Mouse (Mus musculus): ENCODE results near the gene Gucd1. TPM values are rescaled to one million over a fixed set of nuclear protein-coding genes. Genes with fewer than 3 reads are reported as not detected.

Gene Gucd1
- total RNA-seq, 2 experiments from 2014 or later, result 43.6 to 61.5 TPM

DNA sequence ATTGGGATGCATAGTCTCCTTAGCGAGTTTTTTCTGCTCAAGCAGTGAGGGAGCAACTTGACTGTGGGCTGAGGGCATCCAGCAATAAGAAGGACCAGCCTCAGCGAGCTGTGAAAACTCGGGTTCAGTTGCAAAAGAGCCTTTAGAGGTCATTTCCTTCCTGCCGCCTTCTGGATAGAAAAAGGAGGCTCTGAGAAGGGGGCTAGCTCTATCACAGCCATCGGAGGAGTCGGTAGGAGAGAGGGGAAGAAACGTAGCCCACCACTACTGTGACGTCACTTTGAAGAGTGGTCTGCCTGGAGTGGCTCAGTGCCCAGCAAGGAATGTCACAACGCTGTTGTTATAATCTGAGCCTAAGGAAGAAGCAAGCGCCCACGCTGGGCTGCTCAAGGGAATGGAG lies 190.7 kb downstream of the Gucd1 start:
- no peak for DNase-seq (ENCODE audit: low spot score)

- DNase-seq (ENCODE audit: low spot score), result no peak
Measured at GRCm38 (mm10) chr10:75326553-75326952, 191.2 kb downstream of the Gucd1 start.

GRCm38 (mm10) chr10:75325821-75326220 lies 192.0 kb downstream of the Gucd1 start:
- no peak for DNase-seq (ENCODE audit: low spot score)

GRCm38 (mm10) chr10:75324391-75324790 lies 193.4 kb downstream of the Gucd1 start:
- DNase-seq (ENCODE audit: low spot score), result no peak

DNA sequence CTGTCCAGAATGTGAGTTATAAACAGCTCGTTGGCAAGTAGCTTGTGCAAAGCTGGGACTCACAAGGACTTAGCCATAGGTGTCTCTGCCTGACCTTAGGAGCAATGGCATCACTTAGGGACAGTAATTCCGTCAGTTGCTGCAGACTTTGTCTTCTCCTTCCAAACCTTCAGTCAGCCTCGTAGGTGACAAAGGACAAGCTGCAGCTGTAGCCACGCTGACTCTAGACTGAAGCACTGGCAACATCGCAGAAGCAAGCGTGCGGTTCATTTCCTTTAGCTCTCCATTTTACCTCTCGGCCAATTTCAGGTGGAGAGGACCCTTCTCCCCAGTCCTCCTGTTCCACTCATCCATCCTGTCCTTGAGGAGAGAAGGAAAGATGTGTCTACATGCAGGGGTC lies 193.8 kb downstream of the Gucd1 start:
- no peak for DNase-seq (ENCODE audit: low spot score)

DNA sequence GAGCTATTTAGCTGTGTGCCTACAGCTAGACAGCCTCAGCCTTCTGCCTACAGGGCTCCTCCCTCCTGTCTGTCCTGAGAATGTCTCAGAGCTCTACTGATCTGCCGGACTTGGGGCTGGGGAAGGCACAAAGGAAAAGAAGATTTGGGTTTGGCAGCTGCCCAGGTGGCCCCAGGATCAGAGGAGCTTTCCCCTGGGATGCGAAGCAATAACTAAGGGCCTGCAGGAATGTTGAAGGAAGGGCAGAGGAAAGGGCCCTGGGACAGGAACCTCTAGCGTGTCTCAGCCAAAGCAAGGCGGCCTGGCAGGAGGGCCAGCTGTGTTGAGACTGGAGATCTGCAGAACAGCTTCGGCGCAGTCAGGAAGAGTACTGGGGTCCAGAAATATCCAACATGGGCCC lies 194.8 kb downstream of the Gucd1 start:
- DNase-seq (ENCODE audit: low spot score), result no peak

DNA sequence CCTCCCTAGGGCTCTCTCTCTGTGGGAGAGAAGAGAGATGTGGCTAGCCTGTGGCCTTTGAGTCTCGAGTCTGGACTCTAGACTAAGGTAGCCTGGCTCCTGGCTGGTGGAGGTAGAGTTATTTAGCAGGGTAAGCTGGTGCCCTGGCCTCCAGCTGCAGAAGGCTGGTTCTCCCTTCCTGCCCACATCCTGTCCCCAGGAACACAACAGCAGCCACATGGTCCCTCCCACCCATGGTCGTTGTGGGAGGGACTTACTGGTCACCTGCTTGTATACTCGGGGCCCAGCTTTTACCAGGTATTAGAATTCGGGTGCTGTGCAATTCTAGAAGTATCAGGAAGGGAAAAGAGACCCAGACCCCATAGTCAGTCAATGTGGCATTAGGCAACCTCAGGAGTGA lies 197.5 kb downstream of the Gucd1 start:
- DNase-seq (ENCODE audit: low spot score), result no peak

DNA sequence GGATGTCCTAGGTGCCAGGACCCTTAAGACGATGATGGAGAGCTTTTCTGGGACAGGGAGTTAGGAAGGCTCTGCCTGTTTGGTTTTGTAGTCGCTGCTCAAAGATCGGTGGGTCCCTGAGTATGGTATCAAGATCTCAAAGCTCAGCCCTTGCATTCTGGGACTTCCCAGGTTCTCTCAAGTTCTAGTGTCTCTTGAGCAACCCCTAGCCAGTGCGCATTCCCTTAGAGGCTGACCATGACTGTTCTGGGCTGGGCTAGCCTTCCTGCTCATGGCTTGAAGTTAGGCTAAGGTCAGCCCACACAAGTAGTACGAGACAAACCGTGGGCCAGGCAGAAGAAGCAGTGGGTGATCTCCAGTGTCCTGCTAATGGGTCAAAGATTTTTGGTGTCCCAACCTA lies 199.6 kb downstream of the Gucd1 start:
- DNase-seq (ENCODE audit: low spot score), result no peak

- peak; percentile 62 for DNase-seq (ENCODE audit: low spot score)
Measured at GRCm38 (mm10) chr10:75316908-75317761, 200.6 kb downstream of the Gucd1 start.

DNA sequence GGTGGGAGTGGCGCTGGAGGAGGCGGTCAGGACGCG lies 201.1 kb downstream of the Gucd1 start, which contains the start of gene Adora2a:
Gene Adora2a (plus strand): TSS at position 6 of the 36 bp plus-strand sequence.
- DNase-seq (ENCODE audit: low spot score), result no peak

DNA sequence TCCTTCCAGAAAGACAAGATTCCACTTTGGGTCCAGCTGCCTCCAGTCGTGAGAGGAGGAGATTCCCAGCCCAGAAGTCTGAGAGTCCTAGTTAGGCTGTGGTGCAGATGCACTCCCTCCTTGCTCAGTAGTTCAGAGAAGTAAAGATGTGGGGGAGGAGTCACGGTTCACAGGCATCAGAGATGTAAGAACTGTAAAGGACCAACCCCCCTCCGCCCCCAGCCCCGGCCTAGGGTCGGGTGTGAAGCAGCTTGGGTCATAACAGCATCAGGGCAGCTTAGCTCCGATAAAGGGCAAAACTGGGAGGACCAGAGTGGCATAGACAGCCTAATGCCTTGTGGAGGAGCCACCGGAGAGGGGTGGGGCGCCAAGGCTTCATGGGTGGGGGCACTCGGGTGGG lies 201.3 kb downstream of the Gucd1 start:
- DNase-seq (ENCODE audit: low spot score), result no peak

DNA sequence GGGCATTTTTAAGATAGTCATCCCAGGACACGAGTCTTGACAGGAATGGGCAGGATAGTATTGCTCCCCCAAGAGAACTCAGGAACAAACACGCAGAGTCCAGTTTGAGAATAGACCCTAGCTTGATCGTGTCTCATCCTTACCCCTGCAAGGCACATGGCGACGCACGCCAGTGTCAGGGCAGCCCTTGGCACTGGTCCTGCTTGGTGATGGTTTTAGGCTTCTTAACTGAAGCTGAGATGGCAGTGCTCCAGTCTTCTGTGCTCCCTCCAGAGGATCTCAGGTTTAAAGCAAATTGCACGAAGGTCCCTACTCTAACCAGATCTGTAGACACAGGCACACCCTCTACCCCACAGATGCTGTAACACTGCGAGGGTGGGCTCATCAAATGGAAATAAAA lies 202.0 kb downstream of the Gucd1 start:
- DNase-seq (ENCODE audit: low spot score), result no peak

GRCm38 (mm10) chr10:75314190-75314980 lies 203.4 kb downstream of the Gucd1 start:
- DNase-seq (ENCODE audit: low spot score), result no peak

GRCm38 (mm10) chr10:75312361-75312760 lies 205.4 kb downstream of the Gucd1 start:
- DNase-seq (ENCODE audit: low spot score), result no peak

GRCm38 (mm10) chr10:75307130-75307529 lies 210.6 kb downstream of the Gucd1 start:
- no peak for DNase-seq (ENCODE audit: low spot score)

DNA sequence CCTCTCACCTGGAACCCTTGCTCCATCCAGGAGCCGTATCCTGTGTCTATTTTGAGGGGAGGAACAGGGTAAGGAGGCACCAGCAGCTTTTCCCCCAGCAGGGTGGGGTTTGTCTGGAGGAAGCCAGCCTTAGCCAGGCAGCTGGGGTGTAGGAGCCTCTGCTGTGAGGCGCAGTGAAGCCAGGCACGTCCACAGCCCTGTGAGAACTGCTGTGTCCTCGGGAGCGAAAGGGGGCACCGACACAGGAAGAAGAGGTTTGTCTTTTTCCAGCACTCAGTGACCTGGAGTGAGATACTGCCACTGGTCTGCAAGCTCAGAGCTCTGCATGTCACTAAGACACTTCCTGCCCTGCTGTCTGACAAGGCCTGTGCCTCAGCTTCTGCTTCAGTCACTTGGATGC lies 213.4 kb downstream of the Gucd1 start:
- no peak for DNase-seq (ENCODE audit: low spot score)

- no peak for DNase-seq (ENCODE audit: low spot score)
Measured at GRCm38 (mm10) chr10:75304049-75304405, 213.7 kb downstream of the Gucd1 start.

DNA sequence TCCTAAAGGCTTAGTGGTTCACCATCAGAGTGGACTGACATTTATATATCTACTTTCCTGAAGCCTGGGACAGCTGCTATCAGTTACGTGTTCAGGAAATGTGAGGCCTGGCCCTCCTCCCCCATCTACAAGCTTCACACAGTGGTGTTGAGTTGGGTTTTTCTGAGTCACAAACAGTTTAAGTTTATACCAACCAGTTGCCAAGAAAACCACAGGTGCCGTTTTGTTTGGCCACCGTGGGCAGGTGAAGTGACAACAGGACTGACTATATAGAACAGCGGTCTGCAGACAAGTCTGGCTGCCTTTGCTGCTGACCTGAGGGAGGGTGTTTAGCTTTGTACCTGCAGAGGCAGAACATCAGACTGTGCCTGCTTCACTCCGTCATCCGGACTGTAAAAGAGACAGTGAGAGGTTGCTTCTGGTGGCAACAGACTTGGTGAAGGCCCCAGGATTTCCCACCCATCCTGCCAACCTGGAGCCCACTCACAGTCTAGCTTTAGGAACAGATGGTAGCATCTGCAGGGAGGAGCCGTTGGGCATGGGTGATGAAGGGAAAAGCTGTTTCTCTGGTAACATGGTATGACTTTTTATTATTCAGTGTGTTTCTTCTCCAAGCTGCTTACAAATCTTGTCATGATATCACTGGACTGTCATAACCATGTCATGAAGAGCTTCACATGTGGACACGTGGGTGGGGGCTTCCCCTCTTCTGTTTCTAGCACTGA lies 214.3 kb downstream of the Gucd1 start:
- no peak for DNase-seq (ENCODE audit: low spot score)

DNA sequence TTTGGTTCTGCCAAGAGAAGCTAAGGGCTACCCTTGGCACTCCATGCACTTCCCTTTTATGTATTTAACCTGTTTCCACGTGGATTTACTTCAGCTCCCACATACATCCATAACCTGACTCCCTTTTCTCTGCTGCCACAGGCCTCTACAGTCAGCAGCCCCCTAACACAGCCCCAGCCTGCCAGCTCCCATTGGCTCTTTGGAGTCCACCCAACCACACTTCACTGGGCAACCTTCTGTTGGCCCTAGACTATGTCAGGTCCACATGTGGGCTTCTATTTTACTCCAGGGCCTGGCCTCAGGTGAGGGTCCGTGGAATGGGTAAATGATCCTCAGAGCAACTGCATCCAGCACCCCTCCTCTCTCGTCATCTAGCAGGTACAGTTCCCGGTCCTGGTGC lies 215.2 kb downstream of the Gucd1 start:
- no peak for DNase-seq (ENCODE audit: low spot score)

GRCm38 (mm10) chr10:75301937-75302336 lies 215.8 kb downstream of the Gucd1 start:
- no peak for DNase-seq (ENCODE audit: low spot score)

- no peak for DNase-seq (ENCODE audit: low spot score)
Measured at GRCm38 (mm10) chr10:75301195-75301806, 216.5 kb downstream of the Gucd1 start.
